Mouse (Mus musculus): Measurements from ENCODE around the gene Ppm1l. TPM values are rescaled to one million over a fixed set of nuclear protein-coding genes. Genes with fewer than 3 reads are reported as not detected.

Gene Ppm1l
- polyA plus RNA-seq, 1 experiment, result 1.4 TPM

DNA sequence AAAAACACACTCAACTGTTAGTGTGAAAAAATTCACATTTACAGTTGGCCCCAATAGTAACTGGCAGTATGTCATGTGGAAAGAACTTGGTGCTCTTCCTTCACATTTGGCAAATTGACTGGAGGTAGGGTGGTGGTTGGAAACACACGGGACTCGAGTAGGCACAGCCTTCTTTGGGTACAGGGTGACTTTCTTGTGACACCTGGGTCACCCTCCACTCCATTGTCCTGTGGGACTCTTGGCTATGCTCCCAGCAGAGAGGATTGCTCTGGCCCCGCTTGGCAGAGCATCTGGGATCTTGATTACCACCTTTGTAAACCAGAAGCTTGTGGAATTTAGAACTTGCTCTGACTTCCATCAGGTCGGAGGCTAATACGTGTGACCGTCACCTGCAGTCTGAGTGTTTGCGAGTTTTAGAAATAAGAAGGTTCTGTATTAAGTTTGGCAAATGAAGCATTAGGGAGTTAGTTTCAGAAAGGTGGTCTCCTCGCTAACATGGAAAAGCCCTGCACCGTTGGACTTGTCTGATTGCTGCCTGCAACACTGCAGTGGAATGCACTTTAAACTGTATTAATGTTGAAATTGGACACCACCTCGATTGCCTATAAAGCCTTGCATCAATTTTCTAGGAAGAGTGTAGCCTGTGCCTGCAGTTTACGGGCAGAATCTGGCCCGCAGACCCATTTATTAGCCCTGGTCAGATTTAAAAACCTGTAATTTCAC is 41.4 kb downstream of the Ppm1l start:
- DNase-seq (ENCODE audit: low read depth in 1 of 2, low spot score in 2 of 2), result no peak
- 91% methylated on average over 12 of the region's 12 CpGs for WGBS
- H3K27ac ChIP-seq (ENCODE audit: insufficient read depth, low read length), result no peak overlapping the region
- H3K36me3 ChIP-seq (ENCODE audit: control insufficient read depth, insufficient read depth, low read length), result no peaks in the 10 kb centered on the region
- no peak overlapping the region for H3K4me3 ChIP-seq (ENCODE audit: extremely low read depth, insufficient read depth, insufficient read length)
- no peak for TF ChIP-seq POLR2A (IDR thresholded peaks at IDR 0.05; ENCODE audit: low read depth, low read length)
- no peak for TF ChIP-seq CTCF (IDR thresholded peaks at IDR 0.05; ENCODE audit: extremely low read depth, insufficient read depth, insufficient read length, insufficient replicate concordance)
- no peaks in the 10 kb centered on the region for H3K4me1 ChIP-seq (ENCODE audit: control insufficient read depth, insufficient read depth, insufficient read length)
- no peaks in the 10 kb centered on the region for H3K27me3 ChIP-seq (ENCODE audit: control insufficient read depth, insufficient read depth, low read length)

DNA sequence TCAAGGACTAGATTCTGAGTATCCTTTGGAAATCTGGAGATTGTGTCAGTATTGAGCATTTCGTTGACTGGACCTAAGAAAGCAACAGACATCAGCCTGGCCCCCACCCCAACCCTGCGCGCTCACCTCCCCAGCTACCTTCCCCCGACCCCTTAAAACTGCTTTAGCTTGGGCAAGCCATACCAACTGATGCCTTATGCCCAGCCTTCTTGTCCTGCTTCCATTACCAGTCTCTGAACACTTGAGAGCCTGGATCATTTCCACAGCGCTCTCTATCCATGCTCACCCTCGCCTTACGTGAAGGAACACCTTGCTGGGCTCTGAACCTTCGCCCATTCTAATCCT is 41.9 kb downstream of the Ppm1l start:
- Histone ChIP-seq H3K36me3 (ENCODE audit: control insufficient read depth, insufficient read depth, low read length) (no peaks in the 10 kb centered on the region), H3K27me3 (ENCODE audit: control insufficient read depth, insufficient read depth, low read length) (no peaks in the 10 kb centered on the region), H3K4me3 (ENCODE audit: extremely low read depth, insufficient read depth, insufficient read length) (no peak overlapping the region), H3K4me1 (ENCODE audit: control insufficient read depth, insufficient read depth, insufficient read length) (no peaks in the 10 kb centered on the region), H3K27ac (ENCODE audit: insufficient read depth, low read length) (no peak overlapping the region)
- DNase-seq (ENCODE audit: low read depth in 1 of 2, low spot score in 2 of 2), result no peak
- TF ChIP-seq CTCF (IDR thresholded peaks at IDR 0.05; ENCODE audit: extremely low read depth, insufficient read depth, insufficient read length, insufficient replicate concordance) (no peak), POLR2A (IDR thresholded peaks at IDR 0.05; ENCODE audit: low read depth, low read length) (no peak)
- 97% methylated on average over 8 of the region's 8 CpGs for WGBS

DNA sequence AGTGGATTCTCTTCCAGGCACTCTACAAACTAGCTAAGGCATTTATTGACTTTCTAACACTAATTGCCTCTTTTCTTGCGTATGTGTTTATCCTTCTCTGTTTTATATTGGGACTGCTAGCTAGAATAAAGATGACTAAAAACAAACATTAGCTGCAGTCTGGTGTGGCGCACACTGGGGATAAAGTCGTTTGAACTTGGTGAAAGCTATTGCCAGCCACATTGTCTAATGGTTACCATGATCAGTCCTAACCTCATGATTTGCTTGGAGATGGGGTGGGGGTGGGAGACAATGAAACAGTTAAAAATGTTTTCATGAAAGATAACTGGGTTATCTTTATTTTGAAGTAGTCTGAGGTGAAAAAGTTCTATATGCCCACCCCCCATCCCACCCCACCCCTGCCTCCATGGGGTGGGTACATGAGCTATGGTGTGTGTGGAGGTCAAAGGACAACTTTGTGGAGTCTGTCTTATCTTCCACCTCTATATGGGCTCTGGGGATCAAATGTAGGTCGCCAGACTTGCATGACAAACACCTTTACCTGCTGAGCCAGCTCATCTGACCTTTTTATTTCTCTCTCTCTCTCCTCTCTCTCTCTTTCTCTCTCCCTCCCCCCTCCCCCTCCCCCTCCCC is 43.7 kb downstream of the Ppm1l start:
- no peaks in the 10 kb centered on the region for H3K36me3 ChIP-seq (ENCODE audit: control insufficient read depth, insufficient read depth, low read length)
- no peak overlapping the region for H3K4me3 ChIP-seq (ENCODE audit: extremely low read depth, insufficient read depth, insufficient read length)
- no peak for DNase-seq (ENCODE audit: low read depth in 1 of 2, low spot score in 2 of 2)
- 93% methylated on average over 4 of the region's 4 CpGs for WGBS
- no peaks in the 10 kb centered on the region for H3K4me1 ChIP-seq (ENCODE audit: control insufficient read depth, insufficient read depth, insufficient read length)
- H3K27me3 ChIP-seq (ENCODE audit: control insufficient read depth, insufficient read depth, low read length), result no peaks in the 10 kb centered on the region
- no peak overlapping the region for H3K27ac ChIP-seq (ENCODE audit: insufficient read depth, low read length)
- TF ChIP-seq POLR2A (IDR thresholded peaks at IDR 0.05; ENCODE audit: low read depth, low read length), result no peak
- TF ChIP-seq CTCF (IDR thresholded peaks at IDR 0.05; ENCODE audit: extremely low read depth, insufficient read depth, insufficient read length, insufficient replicate concordance), result no peak

DNA sequence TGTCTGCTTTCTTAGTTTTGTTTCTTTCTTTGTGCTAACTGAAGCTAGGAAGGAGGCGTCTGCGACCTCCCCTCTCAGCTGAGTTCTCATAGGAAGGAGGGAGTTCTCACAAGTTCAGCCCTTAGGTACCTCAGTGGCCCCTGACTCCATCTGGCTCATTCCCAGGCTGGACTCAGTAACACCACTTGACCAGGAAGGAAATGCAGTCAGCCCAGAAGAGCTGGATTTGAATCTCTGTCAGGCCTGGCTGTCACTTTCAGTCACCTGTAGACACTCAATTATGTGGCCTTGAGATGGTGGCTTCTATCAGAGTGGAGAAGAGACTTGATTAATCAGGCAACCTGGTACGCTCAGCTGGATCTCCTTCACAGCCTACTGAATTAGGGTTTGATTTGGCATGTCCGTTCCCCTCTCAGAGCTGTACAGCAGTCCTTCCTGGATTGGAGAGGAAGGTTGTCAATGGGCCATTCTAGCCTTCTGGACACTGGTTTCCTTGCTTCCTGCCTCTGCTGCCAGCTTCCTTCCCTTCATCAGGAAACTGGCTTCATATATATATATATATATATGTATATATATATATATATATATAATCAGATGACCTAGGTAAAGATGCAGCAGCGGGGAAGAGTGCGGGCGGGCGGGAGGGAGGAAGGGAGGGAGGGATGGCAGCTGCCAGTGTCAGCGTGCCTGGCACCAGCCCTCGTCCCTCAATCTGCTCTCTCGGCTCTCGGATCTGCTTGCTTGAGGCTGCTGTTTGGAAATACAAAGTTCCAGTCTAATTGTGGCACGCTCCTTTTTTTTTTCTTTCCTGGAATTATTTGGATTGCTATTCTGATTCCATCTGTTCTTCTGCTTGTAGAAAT is 45.1 kb downstream of the Ppm1l start:
- H3K27ac ChIP-seq (ENCODE audit: insufficient read depth, low read length), result no peak overlapping the region
- no peak for TF ChIP-seq CTCF (IDR thresholded peaks at IDR 0.05; ENCODE audit: extremely low read depth, insufficient read depth, insufficient read length, insufficient replicate concordance)
- no peak for TF ChIP-seq POLR2A (IDR thresholded peaks at IDR 0.05; ENCODE audit: low read depth, low read length)
- no peaks in the 10 kb centered on the region for H3K4me1 ChIP-seq (ENCODE audit: control insufficient read depth, insufficient read depth, insufficient read length)
- no peak for DNase-seq (ENCODE audit: low read depth in 1 of 2, low spot score in 2 of 2)
- no peaks in the 10 kb centered on the region for H3K36me3 ChIP-seq (ENCODE audit: control insufficient read depth, insufficient read depth, low read length)
- no peaks in the 10 kb centered on the region for H3K27me3 ChIP-seq (ENCODE audit: control insufficient read depth, insufficient read depth, low read length)
- WGBS, result 91% methylated on average over 13 of the region's 13 CpGs
- H3K4me3 ChIP-seq (ENCODE audit: extremely low read depth, insufficient read depth, insufficient read length), result no peak overlapping the region

DNA sequence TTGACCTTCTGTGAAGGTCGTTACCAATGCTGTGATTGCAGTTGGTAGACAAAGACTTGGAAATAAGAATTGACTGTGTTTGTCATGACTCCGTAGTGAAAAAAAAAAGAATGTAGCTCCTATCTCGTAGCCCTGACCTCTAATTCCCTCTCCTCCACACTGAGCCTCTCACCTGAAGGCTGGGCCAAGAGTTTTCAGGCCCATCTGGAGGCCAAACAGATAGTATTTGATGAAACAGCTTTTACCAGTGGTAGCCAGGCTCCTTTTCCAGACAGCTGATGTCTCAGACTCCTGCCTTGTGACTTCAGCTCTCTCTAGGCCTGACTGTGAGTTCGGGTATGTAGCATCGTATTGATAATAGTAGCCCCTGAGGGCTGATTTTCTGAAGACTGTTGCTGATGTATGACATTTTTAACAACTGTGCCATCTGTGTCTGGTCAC is 45.7 kb downstream of the Ppm1l start:
- no peak for TF ChIP-seq CTCF (IDR thresholded peaks at IDR 0.05; ENCODE audit: extremely low read depth, insufficient read depth, insufficient read length, insufficient replicate concordance)
- TF ChIP-seq POLR2A (IDR thresholded peaks at IDR 0.05; ENCODE audit: low read depth, low read length), result no peak
- no peak overlapping the region for H3K4me3 ChIP-seq (ENCODE audit: extremely low read depth, insufficient read depth, insufficient read length)
- H3K36me3 ChIP-seq (ENCODE audit: control insufficient read depth, insufficient read depth, low read length), result no peaks in the 10 kb centered on the region
- H3K27me3 ChIP-seq (ENCODE audit: control insufficient read depth, insufficient read depth, low read length), result no peaks in the 10 kb centered on the region
- 87% methylated on average over 5 of the region's 5 CpGs for WGBS
- no peaks in the 10 kb centered on the region for H3K4me1 ChIP-seq (ENCODE audit: control insufficient read depth, insufficient read depth, insufficient read length)
- no peak overlapping the region for H3K27ac ChIP-seq (ENCODE audit: insufficient read depth, low read length)
- DNase-seq (ENCODE audit: low read depth in 1 of 2, low spot score in 2 of 2), result no peak

DNA sequence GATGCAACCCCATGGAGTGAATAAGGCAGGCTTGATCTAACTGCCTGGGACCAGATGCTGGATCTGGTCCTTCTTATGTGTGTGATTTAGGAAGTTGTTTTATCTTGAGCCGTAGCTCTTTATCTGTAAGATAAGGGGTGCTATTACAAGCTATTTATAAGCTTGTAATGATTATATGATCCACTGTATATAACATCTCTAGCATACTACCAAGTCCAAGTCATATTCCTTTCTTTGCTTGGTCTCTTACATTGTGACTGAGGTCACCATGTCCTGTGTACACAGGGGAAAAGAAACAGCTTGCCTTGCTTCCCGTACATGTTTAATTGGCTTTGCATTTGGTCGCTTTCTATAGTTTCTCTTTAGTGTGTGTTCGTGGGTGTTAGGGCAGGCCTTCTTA is 46.2 kb downstream of the Ppm1l start:
- no peak for DNase-seq (ENCODE audit: low read depth in 1 of 2, low spot score in 2 of 2)
- H3K27ac ChIP-seq (ENCODE audit: insufficient read depth, low read length), result no peak overlapping the region
- no peaks in the 10 kb centered on the region for H3K36me3 ChIP-seq (ENCODE audit: control insufficient read depth, insufficient read depth, low read length)
- H3K4me3 ChIP-seq (ENCODE audit: extremely low read depth, insufficient read depth, insufficient read length), result no peak overlapping the region
- H3K4me1 ChIP-seq (ENCODE audit: control insufficient read depth, insufficient read depth, insufficient read length), result no peaks in the 10 kb centered on the region
- 89% methylated on average over 4 of the region's 4 CpGs for WGBS
- no peaks in the 10 kb centered on the region for H3K27me3 ChIP-seq (ENCODE audit: control insufficient read depth, insufficient read depth, low read length)
- no peak for TF ChIP-seq CTCF (IDR thresholded peaks at IDR 0.05; ENCODE audit: extremely low read depth, insufficient read depth, insufficient read length, insufficient replicate concordance)
- no peak for TF ChIP-seq POLR2A (IDR thresholded peaks at IDR 0.05; ENCODE audit: low read depth, low read length)

All from spleen, adult 2 months (tissue).